Mouse (Mus musculus) midbrain, postnatal 0 days (tissue): ENCODE results near the gene BC051019. TPM values are rescaled to one million over a fixed set of nuclear protein-coding genes. Genes with fewer than 3 reads are reported as not detected.

ENCODE experiments used
- ATAC-seq: fragments of 200-750 bp; cut with Nextera tagmentation; 2 replicates; pipeline ENCODE4 v1.8.0; 2017; ENCODE audit warnings: moderate number of reproducible peaks, mild to moderate bottlenecking, moderate TSS enrichment, moderate library complexity; ENCODE audit not compliant: low FRiP score
- DNase-seq: peaks from one replicate; pipeline ENCODE4 v3.0.0-alpha.2; 2015; ENCODE audit warnings: low spot score
- H3K27ac ChIP-seq: fragments of 300-500 bp; sonication (generic); 2 replicates; pipeline ENCODE4 v1.5.1; 2014; ENCODE audit warnings: low read depth, mild to moderate bottlenecking, low read length, mixed read lengths
- H3K27me3 ChIP-seq: fragments of 300-500 bp; sonication (generic); 2 replicates; pipeline ENCODE4 v1.6.1; 2014; ENCODE audit warnings: low read length, control low read depth, mixed read lengths; ENCODE audit not compliant: insufficient read depth
- H3K36me3 ChIP-seq: fragments of 300-500 bp; sonication (generic); 2 replicates; pipeline ENCODE4 v1.6.1; 2014; ENCODE audit warnings: low read length, control low read depth, mixed read lengths; ENCODE audit not compliant: insufficient read depth
- H3K4me1 ChIP-seq: fragments of 300-500 bp; sonication (generic); 2 replicates; pipeline ENCODE4 v1.6.1; 2014; ENCODE audit warnings: mild to moderate bottlenecking, control low read depth, antibody characterized with exemption, low read length, mixed read lengths; ENCODE audit not compliant: insufficient read depth
- H3K4me2 ChIP-seq: fragments of 300-500 bp; sonication (generic); 2 replicates; pipeline ENCODE4 v1.6.1; 2014; ENCODE audit warnings: low read depth, mild to moderate bottlenecking, low read length, mixed read lengths; ENCODE audit not compliant: poor library complexity, severe bottlenecking
- H3K4me3 ChIP-seq: fragments of 300-500 bp; sonication (generic); 2 replicates; pipeline ENCODE4 v1.5.1; 2014; ENCODE audit warnings: low read depth, mild to moderate bottlenecking, low read length, moderate library complexity
- H3K9ac ChIP-seq: fragments of 300-500 bp; sonication (generic); replicated peaks from 2 replicates; pipeline ENCODE4 v1.6.1; 2014; ENCODE audit warnings: mild to moderate bottlenecking, low read length, moderate library complexity, mixed read lengths; ENCODE audit not compliant: poor library complexity, severe bottlenecking
- H3K9me3 ChIP-seq: fragments of 300-500 bp; sonication (generic); 2 replicates; pipeline ENCODE4 v1.6.1; 2016; ENCODE audit warnings: low read length, control low read depth
- CTCF ChIP-seq: IDR thresholded peaks from 2 replicates; pipeline ENCODE4 v1.5.1; 2016; ENCODE audit warnings: antibody characterized with exemption, mild to moderate bottlenecking
- WGBS: fragments of 180-500 bp; shearing (Covaris S2); extraction: QIAGEN DNeasy Blood & Tissue Kit; methylation state at CpG from one replicate; pipeline ENCODE4 v1.1.7; 2014; 5-methylcytosine and 5-hydroxymethylcytosine counted together
- polyA plus RNA-seq: library from polyadenylated mRNA; unstranded; fragments of >200 nt; fragmentation: Nextera tagmentation; extraction: Ambion mirVana; gene quantifications from 2 replicates; pipeline ENCODE4 v1.2.1, GENCODE M21; 2015
- total RNA-seq: library from RNA; depleted of rRNA; stranded (reverse); fragments of >200 nt; gene quantifications from 2 replicates; pipeline ENCODE4 v1.2.3, GENCODE M21; 2014; rRNA removed

BC051019 gene
- 1.5 TPM in 1 of 2 replicates, not detected in the other for total RNA-seq
- 0.45 and 0.58 TPM in 2 replicates for polyA plus RNA-seq

DNA sequence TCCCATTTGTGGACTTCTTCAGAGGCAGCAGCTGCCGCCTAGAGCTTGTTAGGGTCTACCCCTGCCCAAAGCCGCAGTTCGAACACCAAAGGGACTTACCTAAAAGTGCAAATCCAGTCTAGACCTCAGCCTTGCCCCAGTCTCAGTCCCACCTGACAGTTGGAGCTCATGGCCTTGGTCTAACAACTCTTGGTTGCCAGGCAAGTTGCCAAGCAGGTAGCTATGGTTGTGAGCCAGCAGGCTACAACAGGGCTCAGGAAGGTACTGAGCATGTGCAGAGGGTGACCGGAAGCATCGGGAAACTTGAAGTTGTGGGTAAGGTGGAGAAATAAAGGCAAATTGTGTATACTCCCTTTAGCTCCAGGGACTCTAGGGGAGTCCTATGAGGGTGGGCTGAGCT is at the start of gene BC051019:
Gene BC051019, minus strand, starts transcription at position 154 of the 400 bp plus-strand sequence.
- TF ChIP-seq CTCF, result no peak

DNA sequence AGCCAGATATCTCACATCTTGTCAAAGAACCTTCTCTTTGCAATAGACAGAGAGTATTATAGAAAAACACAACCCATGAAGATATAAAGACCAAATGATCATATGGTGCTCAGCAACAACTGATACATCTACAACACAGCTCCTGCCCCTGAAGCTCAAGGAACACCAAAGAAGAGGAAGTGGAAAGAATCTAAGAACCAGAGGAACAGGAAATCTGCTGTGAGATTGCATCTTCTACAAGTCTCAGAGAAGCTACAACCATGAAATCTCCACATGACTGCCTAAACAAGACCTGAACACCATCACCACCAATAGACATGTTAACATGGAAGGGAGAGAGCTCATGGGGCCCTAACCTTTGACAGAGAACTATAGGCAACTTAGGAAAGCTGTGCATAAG is 48.6 kb upstream of the BC051019 start:
- ATAC-seq (no peak), DNase-seq (no peak)
- Histone ChIP-seq H3K27ac (no peak overlapping the region), H3K4me2 (no peak overlapping the region), H3K27me3 (no peaks in the 10 kb centered on the region), H3K36me3 (no peaks in the 10 kb centered on the region), H3K4me1 (no peaks in the 10 kb centered on the region), H3K4me3 (no peak overlapping the region), H3K9me3 (no peaks in the 10 kb centered on the region), H3K9ac (no peak overlapping the region)
- TF ChIP-seq CTCF, result no peak

More for the DNA sequence above, at the start of gene BC051019:
- H3K4me2 ChIP-seq, result no peak within 1 kb of the TSS
- 96% methylated on average over 5 of the region's 5 CpGs for WGBS
- H3K27me3 ChIP-seq, result no peaks in the 10 kb centered on the region
- no peaks in the 10 kb centered on the region for H3K9me3 ChIP-seq
- H3K4me3 ChIP-seq, result no peak within 1 kb of the TSS
- no peak within 1 kb of the TSS for H3K27ac ChIP-seq
- no peaks in the 10 kb centered on the region for H3K4me1 ChIP-seq
- H3K9ac ChIP-seq, result no peak within 1 kb of the TSS
- ATAC-seq (no peak), DNase-seq (no peak)
- no peaks in the 10 kb centered on the region for H3K36me3 ChIP-seq

DNA sequence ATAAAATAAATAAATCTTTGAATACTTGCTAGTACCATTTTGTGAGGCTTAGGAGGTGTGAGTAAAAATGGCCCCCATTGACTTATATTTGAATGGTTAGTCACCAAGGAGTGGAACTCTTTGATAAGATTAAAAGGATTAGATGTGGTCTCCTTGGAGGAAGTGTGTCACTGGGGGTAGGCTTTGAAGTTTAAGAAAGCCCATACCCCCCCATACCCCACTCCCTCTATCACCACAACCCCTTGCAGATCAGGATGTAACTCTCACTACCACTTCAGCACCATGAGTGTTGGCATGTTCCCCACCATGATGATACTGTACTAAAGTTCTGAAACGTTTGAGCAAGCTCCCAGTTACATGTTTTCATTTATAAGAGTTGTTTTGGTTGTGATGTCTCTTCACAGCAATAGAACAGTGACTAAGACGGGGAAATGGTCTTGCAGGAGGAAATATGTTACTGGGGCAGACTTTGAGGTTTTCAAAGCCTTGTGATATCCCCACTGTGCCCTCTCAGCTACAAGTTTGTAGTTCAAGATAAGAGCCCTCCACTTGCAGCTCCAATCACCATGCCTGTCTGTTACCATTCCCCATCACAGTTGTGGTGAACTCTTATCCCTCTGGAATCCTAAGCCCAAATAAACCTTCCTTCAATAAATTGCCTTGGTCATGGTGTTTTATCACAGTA is 45.2 kb upstream of the BC051019 start:
- WGBS, result 56% methylated on average over 2 of the region's 2 CpGs
- no peak for ATAC-seq

DNA sequence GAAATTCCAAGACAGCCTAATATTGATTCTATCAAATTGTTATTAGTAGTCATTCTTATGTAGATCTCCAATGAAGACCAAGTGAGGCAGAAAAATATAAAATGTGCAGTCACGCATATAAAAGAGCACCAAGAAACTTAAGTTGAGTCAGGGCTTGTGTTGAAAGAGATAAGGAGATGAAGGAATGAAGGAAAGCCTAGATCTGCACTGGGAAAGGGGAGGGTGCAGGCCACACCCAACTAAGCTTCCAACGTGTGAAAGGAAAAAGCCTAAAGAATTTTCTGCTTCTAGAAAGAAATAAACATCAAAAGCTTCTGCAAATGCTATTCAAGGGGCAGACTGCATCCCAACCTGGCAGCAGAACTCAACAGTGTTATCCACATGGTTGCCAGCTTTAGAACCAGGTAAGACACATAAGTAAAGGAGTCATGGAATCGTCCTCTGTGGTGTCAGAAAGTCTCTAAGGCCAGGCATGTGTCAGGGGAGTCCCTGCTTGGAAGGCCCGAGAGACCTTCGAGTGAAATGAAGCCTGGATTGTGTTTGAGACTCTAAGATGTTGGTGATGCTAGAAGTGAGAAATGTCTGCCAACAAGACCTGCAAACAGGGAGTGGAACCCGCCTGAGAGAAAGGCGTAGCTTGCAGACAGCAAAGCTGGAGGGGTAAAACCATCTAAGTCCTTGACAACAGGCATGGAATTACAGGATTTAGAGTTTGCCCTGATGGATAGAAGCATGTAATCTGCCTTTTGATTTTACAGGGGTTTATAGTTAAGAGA is 44.1 kb upstream of the BC051019 start:
- no peak overlapping the region for H3K27ac ChIP-seq
- H3K36me3 ChIP-seq, result no peaks in the 10 kb centered on the region
- H3K4me2 ChIP-seq, result no peak overlapping the region
- WGBS, result 79% methylated on average over 7 of the region's 7 CpGs
- H3K4me1 ChIP-seq, result no peaks in the 10 kb centered on the region
- DNase-seq (no peak), ATAC-seq (no peak)
- H3K4me3 ChIP-seq, result no peak overlapping the region
- H3K27me3 ChIP-seq, result no peaks in the 10 kb centered on the region
- no peaks in the 10 kb centered on the region for H3K9me3 ChIP-seq
- no peak overlapping the region for H3K9ac ChIP-seq
- no peak for TF ChIP-seq CTCF

More for the DNA sequence above, 45.2 kb upstream of the BC051019 start:
- Histone ChIP-seq H3K27me3 (no peaks in the 10 kb centered on the region), H3K4me1 (no peaks in the 10 kb centered on the region), H3K36me3 (no peaks in the 10 kb centered on the region), H3K9ac (no peak overlapping the region), H3K4me3 (no peak overlapping the region), H3K27ac (no peak overlapping the region), H3K4me2 (no peak overlapping the region), H3K9me3 (no peaks in the 10 kb centered on the region)
- DNase-seq, result no peak
- TF ChIP-seq CTCF, result no peak

DNA sequence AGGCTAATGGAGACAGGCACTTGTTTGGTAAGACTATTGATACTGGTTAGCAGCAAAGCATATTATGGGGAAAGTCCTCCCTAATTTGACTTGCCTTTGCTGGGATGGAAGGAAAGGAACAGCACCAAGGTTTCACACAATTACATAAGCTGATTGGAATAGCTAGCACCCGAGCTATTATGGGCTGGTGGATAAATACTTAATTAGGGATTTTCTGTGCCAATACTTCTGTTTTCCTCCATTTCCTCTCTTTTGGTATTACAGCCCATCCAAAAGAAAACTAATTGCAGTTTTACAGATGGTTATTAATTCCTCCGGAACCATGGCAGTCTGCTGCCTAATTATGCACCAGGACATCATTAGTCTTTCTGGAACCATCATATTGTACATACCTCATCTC is 40.4 kb upstream of the BC051019 start:
- no peak for DNase-seq
- H3K4me3 ChIP-seq, result no peak overlapping the region
- no peak overlapping the region for H3K27ac ChIP-seq
- WGBS, result 83% methylated on average over 2 of the region's 2 CpGs
- H3K27me3 ChIP-seq, result no peaks in the 10 kb centered on the region
- no peaks in the 10 kb centered on the region for H3K36me3 ChIP-seq
- H3K9me3 ChIP-seq, result no peaks in the 10 kb centered on the region
- TF ChIP-seq CTCF, result no peak
- ATAC-seq, result no peak
- H3K9ac ChIP-seq, result no peak overlapping the region
- no peaks in the 10 kb centered on the region for H3K4me1 ChIP-seq
- no peak overlapping the region for H3K4me2 ChIP-seq

DNA sequence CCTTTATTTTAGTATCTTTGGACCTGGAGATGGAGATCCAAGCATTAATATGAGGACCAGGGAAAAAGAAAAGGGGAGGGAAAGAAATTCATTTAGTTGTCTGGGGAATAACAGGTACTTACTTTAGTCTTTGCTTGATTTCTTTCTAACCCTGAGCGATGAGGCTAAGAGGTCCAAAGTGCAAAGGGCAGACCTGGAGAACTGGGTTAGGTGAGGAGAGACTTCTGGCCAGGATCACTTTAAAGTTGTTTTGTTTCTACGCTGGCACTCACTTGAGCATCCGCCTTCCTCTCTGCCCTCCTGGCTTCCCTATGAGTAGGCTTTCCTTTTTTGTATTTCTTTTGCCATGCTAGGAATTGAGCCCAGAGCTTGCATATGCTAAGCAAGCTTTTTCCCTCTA is 32.6 kb upstream of the BC051019 start:
- H3K4me2 ChIP-seq, result no peak overlapping the region
- no peaks in the 10 kb centered on the region for H3K36me3 ChIP-seq
- WGBS, result 94% methylated on average over 3 of the region's 3 CpGs
- no peaks in the 10 kb centered on the region for H3K9me3 ChIP-seq
- no peak for DNase-seq
- H3K4me3 ChIP-seq, result no peak overlapping the region
- no peak overlapping the region for H3K9ac ChIP-seq
- H3K27me3 ChIP-seq, result no peaks in the 10 kb centered on the region
- TF ChIP-seq CTCF, result no peak
- no peak overlapping the region for H3K27ac ChIP-seq
- H3K4me1 ChIP-seq, result peaks cover 3% of the 10 kb centered on the region; the same call in 1 of the 2 replicates
- no peak for ATAC-seq
